Mouse (Mus musculus) MEL-GATA-1-ER (cell line): ENCODE results near the gene Dedd.
"Not testable (repeated sequence)": the region's sequence is repeated elsewhere in the genome, so short reads cannot be mapped to it uniquely, and the experiment has no call there.

ENCODE experiments used
- DNase-seq: peaks from one replicate; pipeline ENCODE4 v3.0.0-alpha.2; 2012; ENCODE audit warnings: low read depth; ENCODE audit errors: extremely low read depth

The Dedd gene

GRCm38 (mm10) chr1:171309321-171309720 is 19.6 kb upstream of the Dedd start:
- DNase-seq, result no peak

GRCm38 (mm10) chr1:171319748-171320147 is 9.2 kb upstream of the Dedd start:
- DNase-seq, result no peak

- no peak for DNase-seq
Measured at GRCm38 (mm10) chr1:171320151-171320550, 8.8 kb upstream of the Dedd start.

GRCm38 (mm10) chr1:171321415-171321814 is 7.5 kb upstream of the Dedd start:
- DNase-seq, result no peak

- DNase-seq, result no peak
Measured at GRCm38 (mm10) chr1:171322012-171322411, 6.9 kb upstream of the Dedd start.

GRCm38 (mm10) chr1:171325571-171325970 is 3.4 kb upstream of the Dedd start:
- DNase-seq, result no peak

GRCm38 (mm10) chr1:171326588-171326987 is 2.4 kb upstream of the Dedd start:
- not testable (repeated sequence) for DNase-seq

- no peak for DNase-seq
Measured at GRCm38 (mm10) chr1:171328244-171328643, 701 bp upstream of the Dedd start.

- no peak for DNase-seq
Measured at GRCm38 (mm10) chr1:171329433-171330215, 679 bp downstream of the Dedd start.

GRCm38 (mm10) chr1:171330216-171330560 is 1.2 kb downstream of the Dedd start:
- DNase-seq, result no peak

- no peak for DNase-seq
Measured at GRCm38 (mm10) chr1:171342262-171343207, 13.6 kb downstream of the Dedd start.

GRCm38 (mm10) chr1:171343922-171344677 is 15.2 kb downstream of the Dedd start:
- no peak for DNase-seq

- DNase-seq, result no peak
Measured at GRCm38 (mm10) chr1:171344715-171345114, 15.8 kb downstream of the Dedd start.

GRCm38 (mm10) chr1:171345225-171346094 is 16.5 kb downstream of the Dedd start, which contains the start of the genes Nit1 and Pfdn2:
Gene Nit1 (minus strand): TSS chr1:171345646.
Gene Pfdn2 (plus strand): TSS chr1:171345670.
- peak; percentile 73 for DNase-seq

- DNase-seq, result no peak
Measured at GRCm38 (mm10) chr1:171346095-171346450, 17.1 kb downstream of the Dedd start.

- DNase-seq, result no peak
Measured at GRCm38 (mm10) chr1:171348665-171349064, 19.7 kb downstream of the Dedd start.

GRCm38 (mm10) chr1:171349210-171349609 is 20.3 kb downstream of the Dedd start:
- no peak for DNase-seq

GRCm38 (mm10) chr1:171355812-171356340 is 26.9 kb downstream of the Dedd start:
- no peak for DNase-seq

GRCm38 (mm10) chr1:171356814-171357213 is 27.9 kb downstream of the Dedd start:
- no peak for DNase-seq

GRCm38 (mm10) chr1:171358421-171358820 is 29.5 kb downstream of the Dedd start:
- no peak for DNase-seq
